Mouse (Mus musculus): ENCODE results near the gene Ldlrad3. TPM values are rescaled to one million over a fixed set of nuclear protein-coding genes. Genes with fewer than 3 reads are reported as not detected.

Gene Ldlrad3
- polyA plus RNA-seq, 1 experiment from 2014 or later: 50.0 TPM

- WGBS: 95% methylated on average over 23 of the region's 23 CpGs
- H3K4me2 ChIP-seq (ENCODE audit: low read depth, low read length): no peak overlapping the region
- no peak for ATAC-seq (ENCODE audit: insufficient read depth, low FRiP score)
- no peak overlapping the region for H3K9ac ChIP-seq (ENCODE audit: low read length)
- no peak overlapping the region for H3K4me3 ChIP-seq (replicated peaks; ENCODE audit: low read length)
- no peaks in the 10 kb centered on the region for H3K9me3 ChIP-seq (replicated peaks; ENCODE audit: control insufficient read depth, low read length)
- H3K36me3 ChIP-seq (ENCODE audit: control insufficient read depth, insufficient read depth, low read length): peaks cover 5% of the 10 kb centered on the region; the same call in 1 of the 2 replicates
- H3K27me3 ChIP-seq (ENCODE audit: control insufficient read depth, insufficient read depth, low read length): no peaks in the 10 kb centered on the region
- H3K4me1 ChIP-seq (ENCODE audit: control insufficient read depth, insufficient read depth, low read length): peaks cover under 1% of the 10 kb centered on the region
- H3K27ac ChIP-seq (ENCODE audit: low read length): no peak overlapping the region
These were observed 99.6 kb downstream of the Ldlrad3 start for GRCm38 (mm10) chr2:102086583-102086982.

- Histone ChIP-seq H3K9me3 (replicated peaks; ENCODE audit: control insufficient read depth, low read length) (no peaks in the 10 kb centered on the region), H3K9ac (ENCODE audit: low read length) (no peak overlapping the region), H3K4me1 (ENCODE audit: control insufficient read depth, insufficient read depth, low read length) (no peaks in the 10 kb centered on the region), H3K4me2 (ENCODE audit: low read depth, low read length) (no peak overlapping the region), H3K27me3 (ENCODE audit: control insufficient read depth, insufficient read depth, low read length) (no peaks in the 10 kb centered on the region), H3K36me3 (ENCODE audit: control insufficient read depth, insufficient read depth, low read length) (peaks cover 10% of the 10 kb centered on the region; the same call in 1 of the 2 replicates), H3K27ac (ENCODE audit: low read length) (no peak overlapping the region), H3K4me3 (replicated peaks; ENCODE audit: low read length) (no peak overlapping the region)
- no peak for ATAC-seq (ENCODE audit: insufficient read depth, low FRiP score)
These were observed 103.4 kb downstream of the Ldlrad3 start for GRCm38 (mm10) chr2:102082782-102083181.

GRCm38 (mm10) chr2:102077554-102077953, 108.6 kb downstream of the Ldlrad3 start:
- Histone ChIP-seq H3K27ac (ENCODE audit: low read length) (no peak overlapping the region), H3K4me3 (replicated peaks; ENCODE audit: low read length) (no peak overlapping the region), H3K27me3 (ENCODE audit: control insufficient read depth, insufficient read depth, low read length) (no peaks in the 10 kb centered on the region), H3K4me2 (ENCODE audit: low read depth, low read length) (no peak overlapping the region), H3K36me3 (ENCODE audit: control insufficient read depth, insufficient read depth, low read length) (peaks cover 10% of the 10 kb centered on the region; the same call in 1 of the 2 replicates), H3K9ac (ENCODE audit: low read length) (no peak overlapping the region), H3K4me1 (ENCODE audit: control insufficient read depth, insufficient read depth, low read length) (no peaks in the 10 kb centered on the region), H3K9me3 (replicated peaks; ENCODE audit: control insufficient read depth, low read length) (no peaks in the 10 kb centered on the region)
- no peak for ATAC-seq (ENCODE audit: insufficient read depth, low FRiP score)
- 46% methylated on average over 4 of the region's 4 CpGs for WGBS

- no peak overlapping the region for H3K4me3 ChIP-seq (replicated peaks; ENCODE audit: low read length)
- H3K36me3 ChIP-seq (ENCODE audit: control insufficient read depth, insufficient read depth, low read length): peaks cover 1% of the 10 kb centered on the region; the same call in 1 of the 2 replicates
- no peak overlapping the region for H3K9ac ChIP-seq (ENCODE audit: low read length)
- no peak overlapping the region for H3K27ac ChIP-seq (ENCODE audit: low read length)
- 93% methylated on average over 6 of the region's 6 CpGs for WGBS
- no peaks in the 10 kb centered on the region for H3K4me1 ChIP-seq (ENCODE audit: control insufficient read depth, insufficient read depth, low read length)
- no peak overlapping the region for H3K4me2 ChIP-seq (ENCODE audit: low read depth, low read length)
- no peaks in the 10 kb centered on the region for H3K9me3 ChIP-seq (replicated peaks; ENCODE audit: control insufficient read depth, low read length)
- no peak for ATAC-seq (ENCODE audit: insufficient read depth, low FRiP score)
- H3K27me3 ChIP-seq (ENCODE audit: control insufficient read depth, insufficient read depth, low read length): no peaks in the 10 kb centered on the region
These were observed 109.9 kb downstream of the Ldlrad3 start for GRCm38 (mm10) chr2:102076237-102076636.

GRCm38 (mm10) chr2:102073266-102074037, 112.7 kb downstream of the Ldlrad3 start:
- Histone ChIP-seq H3K4me3 (replicated peaks; ENCODE audit: low read length) (no peak overlapping the region), H3K4me2 (ENCODE audit: low read depth, low read length) (no peak overlapping the region), H3K36me3 (ENCODE audit: control insufficient read depth, insufficient read depth, low read length) (no peaks in the 10 kb centered on the region), H3K27ac (ENCODE audit: low read length) (no peak overlapping the region), H3K27me3 (ENCODE audit: control insufficient read depth, insufficient read depth, low read length) (no peaks in the 10 kb centered on the region), H3K9me3 (replicated peaks; ENCODE audit: control insufficient read depth, low read length) (no peaks in the 10 kb centered on the region), H3K4me1 (ENCODE audit: control insufficient read depth, insufficient read depth, low read length) (no peaks in the 10 kb centered on the region), H3K9ac (ENCODE audit: low read length) (no peak overlapping the region)
- ATAC-seq (ENCODE audit: insufficient read depth, low FRiP score): no peak
- WGBS: 93% methylated on average over 6 of the region's 6 CpGs

GRCm38 (mm10) chr2:102072859-102073258, 113.3 kb downstream of the Ldlrad3 start:
- Histone ChIP-seq H3K36me3 (ENCODE audit: control insufficient read depth, insufficient read depth, low read length) (no peaks in the 10 kb centered on the region), H3K9me3 (replicated peaks; ENCODE audit: control insufficient read depth, low read length) (no peaks in the 10 kb centered on the region), H3K27ac (ENCODE audit: low read length) (no peak overlapping the region), H3K9ac (ENCODE audit: low read length) (no peak overlapping the region), H3K4me2 (ENCODE audit: low read depth, low read length) (no peak overlapping the region), H3K27me3 (ENCODE audit: control insufficient read depth, insufficient read depth, low read length) (no peaks in the 10 kb centered on the region), H3K4me1 (ENCODE audit: control insufficient read depth, insufficient read depth, low read length) (no peaks in the 10 kb centered on the region), H3K4me3 (replicated peaks; ENCODE audit: low read length) (no peak overlapping the region)
- WGBS: 55% methylated on average over 4 of the region's 4 CpGs
- no peak for ATAC-seq (ENCODE audit: insufficient read depth, low FRiP score)

GRCm38 (mm10) chr2:102071022-102071717, 115.0 kb downstream of the Ldlrad3 start:
- no peak overlapping the region for H3K4me3 ChIP-seq (replicated peaks; ENCODE audit: low read length)
- H3K9ac ChIP-seq (ENCODE audit: low read length): no peak overlapping the region
- ATAC-seq (ENCODE audit: insufficient read depth, low FRiP score): no peak
- H3K4me2 ChIP-seq (ENCODE audit: low read depth, low read length): no peak overlapping the region
- H3K4me1 ChIP-seq (ENCODE audit: control insufficient read depth, insufficient read depth, low read length): no peaks in the 10 kb centered on the region
- no peaks in the 10 kb centered on the region for H3K9me3 ChIP-seq (replicated peaks; ENCODE audit: control insufficient read depth, low read length)
- H3K27ac ChIP-seq (ENCODE audit: low read length): no peak overlapping the region
- no peaks in the 10 kb centered on the region for H3K36me3 ChIP-seq (ENCODE audit: control insufficient read depth, insufficient read depth, low read length)
- 79% methylated on average over 10 of the region's 10 CpGs for WGBS
- H3K27me3 ChIP-seq (ENCODE audit: control insufficient read depth, insufficient read depth, low read length): no peaks in the 10 kb centered on the region

GRCm38 (mm10) chr2:102064826-102065441, 121.3 kb downstream of the Ldlrad3 start:
- no peak for ATAC-seq (ENCODE audit: insufficient read depth, low FRiP score)
- Histone ChIP-seq H3K36me3 (ENCODE audit: control insufficient read depth, insufficient read depth, low read length) (no peaks in the 10 kb centered on the region), H3K27me3 (ENCODE audit: control insufficient read depth, insufficient read depth, low read length) (no peaks in the 10 kb centered on the region), H3K4me2 (ENCODE audit: low read depth, low read length) (no peak overlapping the region), H3K4me3 (replicated peaks; ENCODE audit: low read length) (no peak overlapping the region), H3K9me3 (replicated peaks; ENCODE audit: control insufficient read depth, low read length) (no peaks in the 10 kb centered on the region), H3K27ac (ENCODE audit: low read length) (no peak overlapping the region), H3K9ac (ENCODE audit: low read length) (no peak overlapping the region), H3K4me1 (ENCODE audit: control insufficient read depth, insufficient read depth, low read length) (no peaks in the 10 kb centered on the region)
- WGBS: 77% methylated on average over 8 of the region's 8 CpGs

GRCm38 (mm10) chr2:102063906-102064505, 122.2 kb downstream of the Ldlrad3 start:
- no peak overlapping the region for H3K27ac ChIP-seq (ENCODE audit: low read length)
- H3K9me3 ChIP-seq (replicated peaks; ENCODE audit: control insufficient read depth, low read length): no peaks in the 10 kb centered on the region
- WGBS: 87% methylated on average over 7 of the region's 7 CpGs
- H3K27me3 ChIP-seq (ENCODE audit: control insufficient read depth, insufficient read depth, low read length): no peaks in the 10 kb centered on the region
- no peak overlapping the region for H3K4me2 ChIP-seq (ENCODE audit: low read depth, low read length)
- H3K9ac ChIP-seq (ENCODE audit: low read length): no peak overlapping the region
- no peak overlapping the region for H3K4me3 ChIP-seq (replicated peaks; ENCODE audit: low read length)
- H3K36me3 ChIP-seq (ENCODE audit: control insufficient read depth, insufficient read depth, low read length): no peaks in the 10 kb centered on the region
- H3K4me1 ChIP-seq (ENCODE audit: control insufficient read depth, insufficient read depth, low read length): no peaks in the 10 kb centered on the region
- ATAC-seq (ENCODE audit: insufficient read depth, low FRiP score): no peak

Data from stomach, embryonic 16.5 days (tissue).